Mouse (Mus musculus) naive thymus-derived CD4-positive, alpha-beta T cell, adult 2 months (primary cell): ENCODE results near the gene Vangl1.

Experiments used
- DNase-seq: peaks from one replicate; pipeline ENCODE4 v3.0.0-alpha.2; 2011; ENCODE audit warnings: low read depth

The Vangl1 gene

DNA sequence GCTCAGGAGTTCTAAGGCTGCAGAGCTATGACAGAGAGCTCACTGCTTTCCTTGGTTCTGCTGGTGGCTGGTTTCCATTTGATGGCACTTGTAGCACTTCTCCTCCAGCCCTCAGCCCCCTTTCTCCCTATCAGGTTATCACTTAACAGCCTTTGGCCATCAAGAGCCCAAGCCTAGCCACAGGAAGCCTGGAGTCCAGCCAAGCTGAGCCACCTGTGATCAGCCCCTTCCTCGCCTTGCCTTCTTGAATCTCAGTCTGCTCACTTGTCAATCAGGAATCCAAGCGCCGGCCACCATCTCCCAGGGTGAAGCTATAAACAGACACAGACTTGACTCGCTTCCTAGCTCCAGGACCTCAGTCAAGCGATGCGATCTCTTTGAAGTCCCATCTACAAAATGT, 6.0 kb downstream of the Vangl1 start:
- no peak for DNase-seq

- DNase-seq: no peak
Observed at GRCm38 (mm10) chr3:102197746-102198145, 6.7 kb downstream of the Vangl1 start.

- no peak for DNase-seq
Observed at GRCm38 (mm10) chr3:102197152-102197551, 7.3 kb downstream of the Vangl1 start.

DNA sequence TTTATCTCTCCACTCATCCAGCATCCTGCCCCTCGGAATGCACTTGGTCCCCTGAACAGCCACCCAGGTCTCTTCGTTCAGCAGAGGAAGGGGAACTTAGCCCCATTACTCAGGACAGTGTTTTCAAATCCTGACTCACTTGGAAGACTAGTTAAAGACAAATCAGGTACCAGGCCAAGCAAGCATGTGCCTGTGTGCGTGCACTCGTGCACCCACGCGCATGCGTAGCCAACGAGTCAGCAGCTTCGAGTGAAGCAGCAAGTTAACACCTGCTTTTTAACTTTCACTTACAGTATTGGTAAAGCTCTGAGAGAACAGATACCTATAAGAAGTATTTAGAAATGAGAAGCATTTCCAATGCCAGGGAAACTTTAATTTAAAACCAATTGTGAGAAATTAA, 8.3 kb downstream of the Vangl1 start:
- DNase-seq: no peak

DNA sequence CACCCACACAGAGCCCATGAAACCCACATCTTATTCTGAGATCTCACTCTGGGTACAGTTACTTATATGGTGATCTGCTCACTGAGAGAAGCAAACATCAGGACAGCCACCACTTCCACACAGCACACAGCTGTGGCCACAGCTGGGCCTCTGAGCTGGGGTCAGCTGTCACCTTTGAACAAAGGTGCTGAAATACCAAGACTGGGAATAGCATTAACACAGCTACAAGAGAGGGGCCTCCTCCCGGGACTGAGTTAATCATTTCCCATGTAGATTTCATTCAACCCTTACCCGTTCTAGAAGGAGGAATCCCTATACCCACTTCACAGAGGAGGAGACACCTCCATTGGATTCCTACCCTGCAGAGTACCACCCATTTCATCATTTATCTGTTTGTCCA, 8.7 kb downstream of the Vangl1 start:
- DNase-seq: no peak

DNA sequence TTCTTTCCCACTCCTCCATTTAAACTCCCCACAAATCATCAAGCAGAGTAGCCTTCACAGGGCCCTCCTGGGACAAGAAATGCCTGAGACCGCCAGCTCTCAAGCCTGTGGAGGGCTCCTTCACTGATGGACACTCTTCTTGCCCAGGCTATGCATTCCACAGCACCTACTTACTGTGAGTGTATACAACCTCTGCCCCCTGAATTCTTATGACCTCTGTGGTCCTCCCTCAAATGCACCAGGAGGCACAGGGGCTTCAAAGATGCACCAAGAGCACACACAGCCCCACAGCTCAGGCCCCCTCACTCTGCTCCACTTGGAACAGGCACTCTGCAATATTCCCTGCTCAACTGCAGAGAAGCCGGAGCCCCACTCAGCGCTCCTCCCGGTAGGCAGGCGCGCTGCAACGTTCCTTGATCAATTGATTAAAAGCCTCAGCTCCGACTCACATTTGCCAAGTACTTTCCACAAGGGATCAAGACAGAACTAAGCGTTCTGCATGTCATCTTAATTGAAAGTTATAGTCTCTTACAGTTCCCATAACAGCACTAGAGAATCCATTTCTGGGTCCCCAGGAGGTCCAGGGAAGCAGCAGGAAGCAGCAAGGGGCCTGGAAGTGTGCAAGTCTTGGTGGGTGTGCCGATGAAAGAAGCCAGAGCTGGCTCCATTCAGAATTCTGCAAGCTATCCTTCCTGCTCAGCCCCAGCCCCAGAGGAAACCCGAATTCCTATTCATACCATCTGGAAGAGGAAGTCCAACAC, 10.0 kb downstream of the Vangl1 start:
- no peak for DNase-seq

DNA sequence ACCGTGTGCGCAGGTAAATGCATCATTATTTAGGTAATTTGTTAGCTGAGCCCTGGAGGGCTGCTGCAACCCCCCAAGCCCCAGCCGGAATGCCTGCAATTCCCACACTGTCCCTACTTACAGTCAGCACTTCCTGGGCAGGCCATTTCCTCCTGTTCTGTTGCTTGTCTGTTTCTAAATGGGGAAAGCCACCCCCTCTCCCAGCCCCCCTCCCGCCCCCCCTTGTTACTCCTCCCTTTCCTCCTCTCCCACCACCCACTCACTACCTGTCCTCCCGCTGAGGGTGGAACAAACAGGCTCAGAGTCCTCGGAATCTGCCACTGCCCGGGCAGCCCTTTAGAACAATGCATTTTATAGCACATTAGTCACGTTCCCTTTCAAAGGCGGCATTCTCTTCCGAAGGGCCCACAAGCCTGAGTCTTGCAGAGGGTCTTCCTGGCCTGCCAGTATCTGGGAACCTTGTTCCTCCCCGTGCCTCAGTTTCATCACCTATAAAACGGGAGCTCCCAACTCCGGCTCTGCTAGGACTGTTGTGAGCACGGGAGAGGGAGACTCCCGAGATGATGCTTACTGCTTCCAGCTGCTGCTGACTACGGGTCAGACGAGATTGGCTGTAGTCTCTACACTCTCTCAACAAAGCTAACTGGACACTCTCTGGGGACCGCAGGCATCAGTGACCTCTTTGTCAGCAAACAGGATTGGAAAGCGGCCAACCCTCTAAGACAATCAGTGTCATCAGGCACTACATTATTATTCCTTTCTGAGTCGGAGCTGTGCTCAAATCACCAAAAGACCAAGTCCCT, 10.8 kb downstream of the Vangl1 start:
- no peak for DNase-seq

- DNase-seq: no peak
Observed at GRCm38 (mm10) chr3:102192621-102193020, 11.9 kb downstream of the Vangl1 start.

DNA sequence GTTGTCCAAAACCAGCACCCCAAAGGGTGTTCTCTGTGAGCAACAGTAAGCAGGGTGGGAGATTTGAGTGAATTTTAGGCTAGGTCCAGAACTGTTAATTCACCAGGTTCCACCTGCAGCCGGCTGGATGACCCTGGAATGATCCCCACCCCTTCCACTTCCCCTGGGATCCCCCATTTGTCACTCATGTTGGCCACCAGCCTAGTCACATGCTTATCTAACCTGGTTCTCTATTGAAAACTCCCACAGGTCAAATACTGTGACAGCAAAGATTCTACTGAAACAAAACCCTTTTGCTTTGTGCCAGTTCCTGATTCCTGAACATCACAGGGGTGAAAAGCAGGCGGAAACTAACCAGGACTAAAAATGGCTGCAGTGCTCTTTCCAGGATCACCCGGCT, 12.9 kb downstream of the Vangl1 start:
- DNase-seq: no peak

DNA sequence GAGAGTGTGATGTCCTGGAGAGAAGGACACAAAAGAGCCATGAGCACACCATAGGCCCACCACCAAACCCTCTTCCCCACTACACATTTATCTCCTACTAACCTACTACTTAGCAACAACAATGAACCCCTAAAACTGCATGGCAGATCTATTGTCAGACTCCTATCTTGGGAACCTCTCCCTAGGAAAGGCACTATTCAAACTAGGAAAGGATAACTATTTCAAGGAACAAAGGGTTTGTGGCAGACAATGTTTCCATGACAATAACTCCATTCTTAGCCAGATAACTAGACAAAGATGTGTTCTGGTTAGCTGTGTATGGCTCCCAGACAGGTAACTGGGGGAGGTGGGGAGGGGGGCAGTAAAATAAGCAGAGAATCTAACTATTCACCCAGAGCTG, 13.9 kb downstream of the Vangl1 start:
- DNase-seq: no peak

- no peak for DNase-seq
Observed at GRCm38 (mm10) chr3:102190015-102190414, 14.5 kb downstream of the Vangl1 start.

- no peak for DNase-seq
Observed at GRCm38 (mm10) chr3:102188972-102189371, 15.5 kb downstream of the Vangl1 start.

DNA sequence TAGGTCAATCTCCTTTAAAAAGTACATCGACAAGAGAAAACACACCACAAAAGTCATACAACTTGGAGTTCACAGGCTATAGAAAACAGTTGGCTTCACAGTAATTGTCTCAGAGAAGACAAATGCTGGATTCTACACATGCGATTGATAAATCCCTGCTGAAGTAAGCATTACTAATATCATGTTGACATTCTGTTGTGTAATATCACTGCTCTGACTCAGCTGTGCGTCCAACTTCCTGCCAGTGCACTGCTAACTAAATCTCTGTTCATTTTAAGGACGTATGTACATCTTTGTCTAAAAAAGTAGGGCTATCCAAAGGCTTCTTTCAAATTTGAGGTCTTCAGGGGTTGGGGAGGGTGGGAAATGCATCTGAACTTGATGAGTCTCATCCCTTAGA, 17.1 kb downstream of the Vangl1 start:
- no peak for DNase-seq

DNA sequence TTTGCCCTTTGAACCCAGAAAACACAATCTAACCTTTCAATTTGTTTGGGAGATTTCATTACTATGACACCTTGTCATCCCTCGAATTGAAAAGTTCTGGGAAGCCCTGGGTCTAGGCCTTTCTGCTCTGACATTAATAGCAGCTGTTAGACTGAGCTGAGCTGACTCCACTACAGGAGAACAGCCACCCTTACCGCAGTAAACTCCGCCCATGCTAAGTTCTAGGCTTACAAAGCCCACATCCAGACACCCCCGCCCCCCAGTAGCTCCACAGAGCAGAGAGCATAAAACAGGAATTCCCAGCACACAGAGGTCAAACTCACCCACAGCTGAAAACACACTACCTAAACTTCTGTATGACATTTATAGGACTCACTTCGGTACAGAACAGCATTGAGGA, 19.8 kb downstream of the Vangl1 start:
- no peak for DNase-seq

DNA sequence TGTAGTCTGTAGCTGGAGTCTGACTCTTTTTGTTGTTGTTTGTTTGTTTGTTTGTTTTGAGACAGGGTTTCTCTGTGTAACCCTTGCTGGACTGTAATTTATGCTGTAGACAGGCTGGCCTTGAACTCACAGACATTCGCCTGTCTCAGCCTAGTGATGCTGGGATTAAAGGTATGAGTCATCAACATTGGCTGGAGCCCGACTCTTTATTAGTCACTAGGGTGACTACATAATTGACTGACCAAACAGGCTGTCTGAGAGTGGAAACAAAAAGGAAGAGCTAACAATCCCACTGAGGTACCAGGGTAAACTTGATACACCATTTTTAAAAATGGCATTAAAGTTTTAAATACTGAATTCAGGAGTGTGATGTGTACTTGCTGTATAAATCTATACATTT, 21.9 kb downstream of the Vangl1 start:
- DNase-seq: no peak

DNA sequence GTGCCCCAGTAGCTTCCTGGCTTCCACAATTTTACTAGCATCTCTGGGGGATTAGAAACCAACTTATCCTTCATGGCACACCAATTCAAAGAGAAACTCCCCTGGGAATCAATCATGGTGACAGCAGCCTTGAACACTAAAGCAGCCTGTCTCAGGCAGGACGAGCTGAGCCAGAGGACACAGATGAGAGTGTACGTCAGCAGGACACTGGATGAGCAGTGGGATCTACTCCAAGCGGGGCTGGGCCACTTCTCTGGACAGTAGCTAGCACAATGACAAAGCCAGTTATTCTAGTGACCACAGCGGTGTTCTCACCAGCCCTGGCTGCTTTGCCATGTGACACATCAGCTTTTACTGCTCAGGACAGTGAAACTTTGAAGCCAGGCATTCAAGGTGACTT, 23.3 kb downstream of the Vangl1 start:
- DNase-seq: no peak

GRCm38 (mm10) chr3:102180746-102181145, 23.7 kb downstream of the Vangl1 start:
- no peak for DNase-seq

- no peak for DNase-seq
Observed at GRCm38 (mm10) chr3:102179869-102180268, 24.6 kb downstream of the Vangl1 start.

GRCm38 (mm10) chr3:102177837-102178615, 26.5 kb downstream of the Vangl1 start:
- DNase-seq: no peak

- DNase-seq: no peak
Observed at GRCm38 (mm10) chr3:102176116-102176515, 28.4 kb downstream of the Vangl1 start.

DNA sequence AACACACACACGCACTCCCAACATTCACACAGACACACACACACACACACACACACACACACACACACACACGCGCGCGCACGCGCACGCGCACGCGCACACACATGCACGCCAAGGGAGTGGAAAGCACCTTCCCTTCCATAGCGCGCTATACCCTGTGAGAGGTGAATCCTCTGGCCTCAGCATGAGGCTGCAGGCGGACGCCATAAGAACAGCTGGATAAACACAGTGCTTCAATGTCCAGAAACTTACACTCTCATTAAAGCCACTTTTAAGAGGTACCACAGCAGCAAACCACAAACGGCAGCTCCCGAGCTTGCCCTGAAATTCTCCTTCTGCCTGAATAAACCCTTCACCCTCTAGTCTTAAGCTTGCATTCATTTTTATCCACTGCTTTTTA, 28.8 kb downstream of the Vangl1 start:
- DNase-seq: no peak

- no peak for DNase-seq
Observed at GRCm38 (mm10) chr3:102174118-102174865, 30.2 kb downstream of the Vangl1 start.
